Mouse (Mus musculus): ENCODE measurements around the gene Hspb1. TPM values are rescaled to one million over a fixed set of nuclear protein-coding genes. Genes with fewer than 3 reads are reported as not detected.

Hspb1 gene
- total and polyA plus RNA-seq, 3 experiments = 1.1 to 3.6 (median 2.6) TPM

DNA sequence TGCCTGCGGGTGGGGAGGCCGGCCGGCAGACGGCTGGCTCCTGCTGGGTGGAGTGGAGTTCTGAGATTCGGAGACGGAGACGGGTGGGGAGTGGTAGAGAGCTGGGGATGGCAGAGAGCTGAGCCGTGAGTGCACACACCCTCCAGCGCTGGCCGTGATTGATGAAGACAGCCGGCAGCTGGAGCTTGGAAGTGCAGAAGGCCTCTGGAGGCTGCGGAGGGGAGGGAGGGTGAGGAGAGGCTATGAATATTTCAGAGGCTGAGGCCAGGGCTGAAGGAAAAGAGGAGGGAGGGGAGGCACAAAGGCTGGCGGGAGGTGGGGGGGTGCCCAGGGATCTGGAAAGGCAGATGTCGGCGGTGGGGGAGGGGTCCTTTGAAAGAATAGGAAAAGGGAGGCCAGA lies 36.7 kb upstream of the Hspb1 start:
- Histone ChIP-seq H3K9ac (ENCODE audit: insufficient read depth, low read depth) (no peak overlapping the region), H3K27ac (ENCODE audit: insufficient read depth, low read depth) (no peak overlapping the region), H3K27me3 (replicated peaks) (peaks cover 84% of the 10 kb centered on the region), H3K4me1 (ENCODE audit: control insufficient read depth in 1 of 2, insufficient read depth in 2 of 2) (no peaks in the 10 kb centered on the region; a peak in 1 of 4 replicates), H3K9me3 (replicated peaks; ENCODE audit: low read length) (peaks cover 8% of the 10 kb centered on the region), H3K4me3 (replicated peaks in 1 of 3; ENCODE audit: low read depth in 2 of 3, low read length in 2 of 3, poor library complexity in 1 of 3) (no peak overlapping the region), H3K36me3 (replicated peaks in 1 of 2; ENCODE audit: control insufficient read depth in 1 of 2, insufficient read depth in 1 of 2, low read length in 1 of 2) (no peaks in the 10 kb centered on the region), H3K4me2 (ENCODE audit: insufficient read depth, low read depth, poor library complexity, severe bottlenecking) (no peak overlapping the region), H3K79me2 (replicated peaks; ENCODE audit: control insufficient read depth, extremely low read depth, insufficient read depth, poor library complexity, severe bottlenecking) (no peaks in the 10 kb centered on the region)
- dilution Hi-C loops (cut with MboI; ENCODE audit: extremely low pct_ligation_motif_present, extremely low pct_unique_long_range_greater_than_20kb, low sequenced_read_pairs) = no loop called here
- TF ChIP-seq JUN (IDR thresholded peaks at IDR 0.05; ENCODE audit: insufficient read depth, low read depth, low read length) = no peak
- no peak for TF ChIP-seq UBTF (IDR thresholded peaks at IDR 0.05; ENCODE audit: low read depth, low read length)
- TF ChIP-seq ETS1 (conservative IDR thresholded peaks at IDR 0.05; ENCODE audit: low read depth, low read length) = no peak
- no peak for TF ChIP-seq EP300 (IDR thresholded peaks at IDR 0.05; ENCODE audit: low read length)
- TF ChIP-seq MAZ (IDR thresholded peaks at IDR 0.05; ENCODE audit: low read depth, low read length) = no peak
- no peak for TF ChIP-seq CHD2 (IDR thresholded peaks at IDR 0.05; ENCODE audit: low read length)
- no peak for TF ChIP-seq CTCF (conservative IDR thresholded peaks at IDR 0.05 in 1 of 2, IDR thresholded peaks at IDR 0.05 in 1 of 2; ENCODE audit: low read depth in 2 of 2, low read length in 2 of 2)
- no peak for TF ChIP-seq CHD1 (IDR thresholded peaks at IDR 0.05; ENCODE audit: low read depth, low read length)
- no peak for TF ChIP-seq SIN3A (IDR thresholded peaks at IDR 0.05; ENCODE audit: low read length)
- TF ChIP-seq JUND (conservative IDR thresholded peaks at IDR 0.05; ENCODE audit: low read depth, low read length) = no peak
- no peak for TF ChIP-seq POLR2AphosphoS2 (IDR thresholded peaks at IDR 0.05; ENCODE audit: low read depth, low read length)
- TF ChIP-seq TBP (conservative IDR thresholded peaks at IDR 0.05; ENCODE audit: low read depth, low read length) = no peak
- TF ChIP-seq E2F4 (IDR thresholded peaks at IDR 0.05; ENCODE audit: insufficient replicate concordance, low read depth, low read length) = no peak
- TF ChIP-seq TCF12 (IDR thresholded peaks at IDR 0.05; ENCODE audit: low read depth, low read length) = no peak
- TF ChIP-seq ZC3H11A (IDR thresholded peaks at IDR 0.05; ENCODE audit: low read depth, low read length) = no peak
- TF ChIP-seq RAD21 (IDR thresholded peaks at IDR 0.05; ENCODE audit: low read depth, low read length) = no peak
- TF ChIP-seq ZKSCAN1 (IDR thresholded peaks at IDR 0.05; ENCODE audit: borderline replicate concordance, low read depth, low read length) = no peak
- TF ChIP-seq KAT2A (IDR thresholded peaks at IDR 0.05; ENCODE audit: insufficient replicate concordance, low read length) = no peak
- DNase-seq (ENCODE audit: extremely low read depth) = no peak
- in situ Hi-C loops (cut with MboI; ENCODE audit: low pct_ligation_motif_present, low pct_unique_long_range_greater_than_20kb, low sequenced_read_pairs) = no loop called here

DNA sequence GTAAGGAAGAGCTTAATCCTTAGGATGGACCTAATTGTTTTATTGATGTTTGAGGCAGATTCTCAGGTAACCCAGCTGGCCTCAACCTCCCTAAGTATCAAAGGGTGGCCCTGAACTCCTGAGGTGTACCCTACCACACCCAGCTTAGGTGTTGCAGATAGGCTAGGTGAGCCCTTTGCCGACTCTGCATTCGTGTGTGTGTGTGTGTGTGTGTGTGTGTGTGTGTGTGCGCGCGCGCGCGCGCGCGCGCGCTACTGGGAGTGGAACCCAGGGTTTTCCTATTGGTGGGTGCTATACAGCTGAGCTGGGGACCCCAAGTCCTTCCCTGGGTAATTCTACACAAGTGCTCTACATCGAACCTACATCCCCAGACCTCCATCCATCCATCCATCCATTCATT lies 36.2 kb upstream of the Hspb1 start:
- in situ Hi-C loops (cut with MboI; ENCODE audit: low pct_ligation_motif_present, low pct_unique_long_range_greater_than_20kb, low sequenced_read_pairs) = no loop called here
- no peak for DNase-seq (ENCODE audit: extremely low read depth)
- Histone ChIP-seq H3K4me1 (ENCODE audit: control insufficient read depth in 1 of 2, insufficient read depth in 2 of 2) (no peaks in the 10 kb centered on the region; a peak in 1 of 4 replicates), H3K79me2 (replicated peaks; ENCODE audit: control insufficient read depth, extremely low read depth, insufficient read depth, poor library complexity, severe bottlenecking) (no peaks in the 10 kb centered on the region), H3K4me2 (ENCODE audit: insufficient read depth, low read depth, poor library complexity, severe bottlenecking) (no peak overlapping the region), H3K9ac (ENCODE audit: insufficient read depth, low read depth) (no peak overlapping the region), H3K4me3 (replicated peaks in 1 of 3; ENCODE audit: low read depth in 2 of 3, low read length in 2 of 3, poor library complexity in 1 of 3) (no peak overlapping the region), H3K27me3 (replicated peaks) (peaks cover 86% of the 10 kb centered on the region), H3K36me3 (replicated peaks in 1 of 2; ENCODE audit: control insufficient read depth in 1 of 2, insufficient read depth in 1 of 2, low read length in 1 of 2) (no peaks in the 10 kb centered on the region), H3K27ac (ENCODE audit: insufficient read depth, low read depth) (no peak overlapping the region), H3K9me3 (replicated peaks; ENCODE audit: low read length) (peaks cover 8% of the 10 kb centered on the region)
- no peak for TF ChIP-seq TCF12 (IDR thresholded peaks at IDR 0.05; ENCODE audit: low read depth, low read length)
- TF ChIP-seq MAZ (IDR thresholded peaks at IDR 0.05; ENCODE audit: low read depth, low read length) = no peak
- TF ChIP-seq ELF1 (IDR thresholded peaks at IDR 0.05; ENCODE audit: low read depth, low read length) = no peak
- no peak for TF ChIP-seq POLR2A (IDR thresholded peaks at IDR 0.05; ENCODE audit: low read depth, low read length)
- TF ChIP-seq ETS1 (conservative IDR thresholded peaks at IDR 0.05; ENCODE audit: low read depth, low read length) = no peak
- no peak for TF ChIP-seq GABPA (IDR thresholded peaks at IDR 0.05; ENCODE audit: insufficient replicate concordance, low read depth, low read length)
- TF ChIP-seq UBTF (IDR thresholded peaks at IDR 0.05; ENCODE audit: low read depth, low read length) = no peak
- no peak for TF ChIP-seq E2F4 (IDR thresholded peaks at IDR 0.05; ENCODE audit: insufficient replicate concordance, low read depth, low read length)
- TF ChIP-seq MAFK (IDR thresholded peaks at IDR 0.05; ENCODE audit: insufficient replicate concordance, low read length) = no peak
- TF ChIP-seq POLR2AphosphoS2 (IDR thresholded peaks at IDR 0.05; ENCODE audit: low read depth, low read length) = no peak
- TF ChIP-seq RAD21 (IDR thresholded peaks at IDR 0.05; ENCODE audit: low read depth, low read length) = no peak
- no peak for TF ChIP-seq USF2 (conservative IDR thresholded peaks at IDR 0.05; ENCODE audit: low read depth, low read length)
- no peak for TF ChIP-seq ZKSCAN1 (IDR thresholded peaks at IDR 0.05; ENCODE audit: borderline replicate concordance, low read depth, low read length)
- no peak for TF ChIP-seq CTCF (conservative IDR thresholded peaks at IDR 0.05 in 1 of 2, IDR thresholded peaks at IDR 0.05 in 1 of 2; ENCODE audit: low read depth in 2 of 2, low read length in 2 of 2)
- no peak for TF ChIP-seq MAX (IDR thresholded peaks at IDR 0.05; ENCODE audit: low read length)
- no peak for TF ChIP-seq SIN3A (IDR thresholded peaks at IDR 0.05; ENCODE audit: low read length)
- no peak for TF ChIP-seq SMC3 (IDR thresholded peaks at IDR 0.05; ENCODE audit: low read depth, low read length)
- no peak for TF ChIP-seq MEF2A (IDR thresholded peaks at IDR 0.05; ENCODE audit: borderline replicate concordance, low read depth, low read length)
- dilution Hi-C loops (cut with MboI; ENCODE audit: extremely low pct_ligation_motif_present, extremely low pct_unique_long_range_greater_than_20kb, low sequenced_read_pairs) = no loop called here

Data from CH12.LX (cell line).